Mouse (Mus musculus): Measurements from ENCODE around the gene Mcm2. TPM values are rescaled to one million over a fixed set of nuclear protein-coding genes. Genes with fewer than 3 reads are reported as not detected.

The Mcm2 gene
- total RNA-seq (2021) = 1 to 10 TPM; 4.2 to 5.6 TPM
- long read RNA-seq, experiment 1, partial matches to known transcripts = 3 of 6 reads
- long read RNA-seq, experiment 1, other reads (novel, unspliced or antisense) = 2 of 6 reads
- long read RNA-seq, experiment 2, partial matches to known transcripts = 5 of 8 reads
- long read RNA-seq, experiment 2, other reads (novel, unspliced or antisense) = 0 of 8 reads

DNA sequence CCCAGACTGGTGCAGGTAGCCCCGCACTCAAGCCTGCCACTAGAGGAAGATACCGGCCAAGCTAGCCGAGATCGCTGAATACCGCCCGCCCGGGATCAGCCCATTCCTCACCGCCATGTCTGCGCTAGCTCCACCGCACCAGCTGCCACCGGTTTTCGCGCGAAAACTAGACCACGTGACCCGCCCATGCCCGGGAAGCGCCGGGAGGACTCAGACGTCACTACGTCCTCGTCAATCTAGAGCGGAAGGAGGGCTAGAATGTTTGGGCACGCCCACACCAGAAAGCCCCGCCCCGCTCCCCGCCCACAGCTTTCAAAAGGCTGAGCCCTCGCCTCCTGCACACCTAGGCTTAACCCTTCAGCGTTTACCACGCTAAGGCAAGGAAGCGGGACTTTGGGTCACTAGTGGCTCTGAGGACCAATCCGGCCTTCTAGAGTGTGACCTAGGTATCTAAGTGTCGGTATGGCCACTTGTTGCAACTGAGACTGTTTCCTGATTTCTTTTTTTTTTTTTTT, at the start of gene Mcm2:
TSS of gene Mcm2 (minus strand) at position 247 of the 515 bp plus-strand sequence.
- intact Hi-C loops (cut with DNase I) = no loop called here

DNA sequence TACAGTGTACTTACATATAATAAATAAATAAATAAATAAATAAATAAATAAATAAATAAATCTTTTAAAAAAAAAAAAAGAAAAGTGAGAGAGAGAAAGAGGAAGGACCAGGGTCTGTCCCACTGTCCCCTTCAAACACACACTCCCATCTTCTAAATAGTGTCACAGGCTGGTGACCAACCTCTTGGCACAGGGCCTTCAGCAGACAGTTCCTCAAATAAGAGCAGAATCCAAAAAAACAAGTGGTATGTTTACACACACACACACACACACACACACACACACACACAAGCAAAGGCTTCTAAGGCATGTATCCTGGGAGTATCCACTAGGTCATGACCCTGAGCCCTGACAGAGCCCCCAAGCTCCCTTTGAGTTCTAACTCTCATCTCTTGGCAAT, 49.2 kb upstream of the Mcm2 start:
- no peak for DNase-seq
- intact Hi-C loops (cut with DNase I) = no loop called here

More for the DNA sequence above, at the start of gene Mcm2:
- DNase-seq = peak; percentile 90

- intact Hi-C loops (cut with DNase I) = no loop called here
- no peak for DNase-seq
Observed at GRCm38 (mm10) chr6:88946442-88946841, 47.9 kb upstream of the Mcm2 start.

DNA sequence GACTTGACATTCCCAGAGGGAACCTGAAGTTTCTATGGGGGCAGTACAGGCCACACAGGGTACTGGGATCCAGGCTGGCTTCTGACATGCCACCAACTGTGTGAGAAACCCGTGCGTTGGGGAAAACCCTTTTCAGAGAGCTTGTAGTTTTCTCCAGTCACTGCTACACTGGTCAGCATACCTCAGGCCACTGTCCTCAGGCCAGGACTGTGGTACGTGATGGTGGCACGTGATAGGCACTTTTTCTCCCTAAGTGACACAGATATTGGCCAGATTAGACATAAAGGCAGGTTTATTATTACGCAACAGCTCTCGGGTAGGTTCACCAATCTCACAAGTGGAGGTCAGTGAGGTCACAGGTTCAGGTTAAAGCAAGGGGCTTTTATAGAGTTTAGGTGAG, 45.1 kb upstream of the Mcm2 start:
- intact Hi-C loops (cut with DNase I) = no loop called here
- no peak for DNase-seq

DNA sequence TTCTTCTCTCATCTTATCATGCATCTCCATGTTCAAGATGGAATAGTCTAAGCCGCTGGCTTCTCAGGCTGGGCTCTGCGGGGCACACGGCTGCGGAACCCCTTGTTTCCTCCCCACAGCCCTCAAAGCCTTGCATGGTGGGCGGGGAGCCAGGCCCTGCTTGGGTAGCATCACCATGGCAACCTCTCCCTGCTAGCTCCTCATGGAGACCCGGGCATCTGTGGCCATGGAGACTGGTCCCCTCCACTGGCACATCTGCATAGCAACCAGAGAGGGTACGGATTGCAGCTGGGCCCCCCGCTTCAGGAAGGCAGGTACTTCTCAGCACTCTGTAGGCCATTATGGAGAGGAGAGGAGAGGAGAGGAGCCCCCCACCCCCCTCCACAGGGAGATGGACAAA, 44.0 kb upstream of the Mcm2 start:
- DNase-seq = no peak
- intact Hi-C loops (cut with DNase I) = no loop called here

DNA sequence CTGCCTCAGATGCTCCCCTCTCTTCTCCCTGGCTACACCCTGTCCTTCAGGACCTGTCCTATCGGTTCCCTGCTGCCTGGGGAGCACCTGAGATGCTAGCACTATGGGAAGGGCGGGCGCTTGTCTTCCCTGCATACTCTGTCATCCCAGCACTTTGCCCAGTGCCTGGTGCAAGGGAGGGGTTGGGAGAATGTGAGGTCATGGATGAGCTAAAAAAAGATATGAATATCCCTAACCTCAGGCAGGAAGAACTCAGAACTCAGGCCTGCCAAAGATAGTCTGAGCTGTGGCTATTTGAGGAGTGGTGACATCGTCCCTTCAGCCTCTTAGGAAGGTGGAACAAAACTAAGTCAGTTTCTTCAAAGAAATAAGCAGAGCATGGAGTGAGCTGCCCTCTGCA, 43.0 kb upstream of the Mcm2 start:
- DNase-seq = peak in 1 of 2 experiments; percentile 40
- intact Hi-C loops (cut with DNase I) = no loop called here

DNA sequence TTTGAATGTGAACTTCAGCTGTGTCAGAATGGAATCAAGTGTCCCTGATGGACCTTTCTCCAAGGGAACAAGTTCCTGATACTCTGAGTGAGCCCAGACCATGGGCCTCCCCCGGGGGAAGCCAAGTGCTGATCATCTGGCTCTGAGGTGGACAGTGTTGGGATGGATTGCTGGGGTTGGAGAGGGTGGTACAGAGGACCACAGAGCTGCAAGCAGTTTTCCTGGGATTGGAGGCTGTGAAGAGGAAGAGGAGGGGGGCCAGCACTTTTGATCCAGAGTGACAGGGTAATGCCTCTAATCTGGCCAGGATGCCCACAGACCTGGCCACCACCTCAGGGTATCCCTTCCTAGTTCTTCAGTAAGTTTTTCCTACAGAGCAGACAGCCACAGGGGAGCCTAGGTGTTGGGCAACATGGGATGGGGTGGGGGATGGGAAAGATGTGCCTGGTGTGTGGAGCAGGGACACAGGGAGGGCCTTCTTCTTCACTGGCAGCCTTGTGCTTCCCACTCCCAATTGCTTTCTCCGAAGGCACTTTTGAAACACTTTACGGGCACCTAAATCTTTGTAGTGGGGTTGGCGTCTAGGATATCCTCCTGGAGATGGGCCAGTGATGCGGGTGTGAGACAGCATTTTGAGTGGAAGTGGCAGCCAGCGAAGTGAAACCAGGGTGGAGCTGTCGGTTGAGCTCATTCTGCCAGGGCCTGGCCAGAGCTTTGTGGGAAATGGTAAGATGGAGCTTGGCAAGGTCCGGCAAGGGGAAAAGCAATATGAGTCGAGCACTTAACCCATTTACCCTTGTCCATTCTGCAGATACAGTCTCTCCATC, 41.7 kb upstream of the Mcm2 start:
- DNase-seq = peak in 1 of 2 experiments; percentile 34
- intact Hi-C loops (cut with DNase I) = no loop called here

DNA sequence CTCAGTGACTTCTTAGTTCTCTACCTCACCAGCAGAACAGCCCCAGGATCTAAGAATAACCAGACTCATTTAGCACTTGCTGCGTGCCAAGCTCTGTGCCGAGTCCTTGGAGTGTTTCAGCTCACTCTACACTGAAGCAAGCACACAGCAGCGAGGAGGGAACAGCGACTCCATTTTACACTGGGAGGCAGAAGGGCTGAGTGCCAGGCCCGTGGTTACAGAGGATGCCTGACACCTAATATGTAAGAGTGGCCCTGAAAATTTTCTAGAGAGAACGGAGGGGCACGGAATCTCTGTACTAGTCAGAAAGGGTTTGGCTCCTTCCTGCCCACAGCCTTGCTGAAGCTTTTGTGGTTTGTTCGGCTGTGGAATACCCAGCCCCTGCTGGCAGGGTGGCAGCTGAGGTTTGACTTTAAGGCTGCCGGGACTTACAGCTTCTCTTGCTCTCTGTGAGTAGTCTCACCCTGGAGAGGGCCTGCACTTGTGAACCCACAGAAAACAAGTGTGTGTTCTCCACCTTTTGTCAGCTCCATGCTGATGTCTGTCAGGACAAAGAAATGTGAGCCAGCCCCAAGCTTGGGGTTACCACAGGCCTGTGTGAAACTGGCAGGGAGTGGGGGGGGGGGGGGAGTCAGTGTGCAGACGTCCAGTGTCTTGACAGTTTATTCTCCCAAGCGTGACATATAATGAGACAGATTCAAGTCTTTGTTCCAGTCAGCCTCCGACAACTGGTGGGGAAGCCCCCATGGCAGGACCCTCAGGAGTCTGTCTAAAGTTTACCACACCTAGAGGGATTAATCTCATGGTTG, 40.9 kb upstream of the Mcm2 start:
- DNase-seq = peak in 1 of 2 experiments; percentile 33
- intact Hi-C loops (cut with DNase I) = loop anchor here (5.0 kb wide), 1 partner anchor 303 kb away; no protein-coding TSS in a partner anchor

- intact Hi-C loops (cut with DNase I) = loop anchor here (5.0 kb wide), 1 partner anchor 304 kb away; no protein-coding TSS in a partner anchor
- DNase-seq = no peak
Observed at GRCm38 (mm10) chr6:88938664-88939055, 40.1 kb upstream of the Mcm2 start.

- intact Hi-C loops (cut with DNase I) = loop anchor here (5.0 kb wide), 1 partner anchor 304 kb away; no protein-coding TSS in a partner anchor
- DNase-seq = no peak
Observed at GRCm38 (mm10) chr6:88937971-88938663, 39.5 kb upstream of the Mcm2 start.

DNA sequence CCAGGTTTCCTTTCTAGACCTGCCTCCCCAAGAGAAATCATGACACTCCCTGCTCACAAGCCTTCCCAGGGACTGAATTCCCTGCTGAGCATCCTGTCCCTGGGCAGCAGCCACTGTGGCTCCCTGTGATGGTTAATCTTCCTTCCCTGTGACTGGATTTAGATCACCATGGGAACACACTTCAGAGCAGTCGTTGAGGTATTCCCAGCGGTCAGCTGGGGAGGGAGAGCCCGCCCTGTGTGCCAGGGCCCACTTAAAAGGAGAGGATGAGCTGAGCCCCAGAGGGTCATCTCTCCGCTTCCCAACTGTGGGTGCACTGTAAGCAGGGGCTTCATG, 38.6 kb upstream of the Mcm2 start:
- intact Hi-C loops (cut with DNase I) = loop anchor here (5.0 kb wide), 1 partner anchor 305 kb away; no protein-coding TSS in a partner anchor

GRCm38 (mm10) chr6:88936342-88937213, 38.0 kb upstream of the Mcm2 start:
- intact Hi-C loops (cut with DNase I) = loop anchor here (5.0 kb wide), 1 partner anchor 306 kb away; no protein-coding TSS in a partner anchor
- DNase-seq = no peak

More for the DNA sequence above, 38.6 kb upstream of the Mcm2 start:
- no peak for DNase-seq

DNA sequence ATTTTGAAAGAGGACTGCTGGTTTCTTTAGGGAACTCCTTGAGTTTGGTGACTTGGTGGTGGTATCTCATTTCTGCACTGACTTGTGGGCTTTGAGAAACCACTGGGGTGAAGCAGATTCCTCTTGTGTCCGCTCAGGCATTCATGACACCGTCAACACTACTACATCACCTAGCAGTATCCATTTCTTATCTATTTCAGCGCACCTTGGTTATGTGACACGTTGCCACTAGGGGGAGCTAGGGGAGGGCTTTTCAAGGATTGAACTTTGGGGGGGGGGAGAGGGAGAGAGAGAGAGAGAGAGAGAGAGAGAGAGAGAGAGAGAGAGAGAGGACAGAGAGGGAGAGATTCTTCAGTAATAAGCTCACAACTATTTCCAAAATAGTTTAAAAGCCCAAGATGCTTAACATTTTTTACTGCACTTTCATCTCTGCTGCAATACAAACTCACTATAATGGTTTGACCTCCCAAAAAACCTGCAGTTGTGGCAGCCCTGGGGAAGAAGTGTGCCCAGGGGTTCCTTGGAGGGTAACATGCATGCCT, 37.2 kb upstream of the Mcm2 start:
- intact Hi-C loops (cut with DNase I) = loop anchor here (5.0 kb wide), 1 partner anchor 306 kb away; no protein-coding TSS in a partner anchor
- DNase-seq = peak in 1 of 2 experiments; percentile 54

GRCm38 (mm10) chr6:88934816-88935215, 36.2 kb upstream of the Mcm2 start:
- no peak for DNase-seq
- intact Hi-C loops (cut with DNase I) = loop anchor here (5.0 kb wide), 3 partner anchors 72 to 427 kb away; partner anchors contain the start of gene Plxna1

DNA sequence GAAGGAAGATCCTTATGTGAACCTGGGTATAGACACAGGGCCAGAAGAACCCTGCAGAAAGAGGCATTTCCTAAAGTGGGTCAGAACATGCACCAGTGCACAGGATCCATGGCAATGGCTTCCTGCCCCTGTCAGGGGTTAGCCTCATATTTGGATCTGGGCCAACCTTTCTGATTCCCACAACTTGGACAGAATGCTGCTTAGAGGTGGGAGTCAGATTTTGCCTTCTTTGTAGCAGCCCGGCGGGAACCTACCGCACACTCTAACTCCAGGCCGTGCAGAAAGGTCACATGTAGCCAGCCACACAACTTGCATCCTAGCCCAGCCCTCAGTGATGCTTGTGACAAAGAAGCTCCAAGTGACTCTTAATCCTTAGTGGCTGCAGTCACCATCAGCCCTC, 35.6 kb upstream of the Mcm2 start:
- DNase-seq = no peak
- intact Hi-C loops (cut with DNase I) = loop anchor here (5.0 kb wide), 2 partner anchors 73 to 428 kb away; partner anchors contain the start of gene Plxna1

DNA sequence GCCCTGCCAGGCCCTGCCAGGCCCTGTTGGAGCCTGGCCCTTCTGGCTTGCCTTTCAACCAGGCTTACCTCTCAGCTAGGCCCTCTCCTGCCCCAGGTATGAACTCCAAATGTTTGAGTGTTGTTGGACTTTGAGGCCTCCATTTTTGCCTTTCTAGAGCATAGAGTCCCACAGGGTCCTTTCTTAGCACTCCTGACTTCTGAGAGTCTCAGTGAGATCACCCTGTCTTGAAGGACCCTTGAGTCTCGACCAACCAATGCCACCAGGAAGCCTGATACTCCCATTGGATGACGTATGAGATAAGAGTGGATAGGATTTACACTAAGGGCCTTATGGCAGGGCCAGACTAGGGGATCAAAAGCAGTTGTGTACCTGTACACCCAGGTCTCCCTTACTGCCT, 32.9 kb upstream of the Mcm2 start:
- no peak for DNase-seq
- intact Hi-C loops (cut with DNase I) = loop anchor here (5.0 kb wide), 2 partner anchors 76 to 431 kb away; partner anchors contain the start of gene Plxna1

DNA sequence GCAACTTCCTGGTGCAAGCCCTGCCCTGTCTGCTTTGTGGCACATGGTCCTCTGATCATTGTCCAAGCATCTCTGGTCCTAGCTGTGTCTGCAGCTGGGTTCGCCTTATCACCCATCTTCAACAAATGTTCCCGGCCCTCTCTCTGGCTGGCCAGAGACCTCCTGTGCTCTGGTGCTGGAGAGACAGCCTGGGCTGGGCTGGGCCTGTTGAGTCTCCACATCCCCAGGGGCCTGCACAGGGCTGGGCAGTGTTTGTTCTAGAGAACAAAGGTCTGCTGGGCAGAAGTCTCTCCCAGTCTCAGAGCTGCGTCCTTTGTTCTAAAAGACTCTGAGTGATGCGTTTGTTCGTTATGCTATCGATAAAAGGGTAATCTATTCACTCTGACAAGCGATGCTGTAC, 31.5 kb upstream of the Mcm2 start:
- intact Hi-C loops (cut with DNase I) = loop anchor here (5.0 kb wide), 2 partner anchors 77 to 432 kb away; partner anchors contain the start of gene Plxna1
- DNase-seq = no peak

- intact Hi-C loops (cut with DNase I) = no loop called here
- DNase-seq = no peak
Observed at GRCm38 (mm10) chr6:88929451-88929850, 30.9 kb upstream of the Mcm2 start.
